Mouse (Mus musculus): ENCODE data around the gene Uqcrh. TPM values are rescaled to one million over a fixed set of nuclear protein-coding genes. Genes with fewer than 3 reads are reported as not detected.

Gene Uqcrh
- 1,000 to 10,000 TPM; 1,988 to 2,066 TPM for total RNA-seq (2021)

DNA sequence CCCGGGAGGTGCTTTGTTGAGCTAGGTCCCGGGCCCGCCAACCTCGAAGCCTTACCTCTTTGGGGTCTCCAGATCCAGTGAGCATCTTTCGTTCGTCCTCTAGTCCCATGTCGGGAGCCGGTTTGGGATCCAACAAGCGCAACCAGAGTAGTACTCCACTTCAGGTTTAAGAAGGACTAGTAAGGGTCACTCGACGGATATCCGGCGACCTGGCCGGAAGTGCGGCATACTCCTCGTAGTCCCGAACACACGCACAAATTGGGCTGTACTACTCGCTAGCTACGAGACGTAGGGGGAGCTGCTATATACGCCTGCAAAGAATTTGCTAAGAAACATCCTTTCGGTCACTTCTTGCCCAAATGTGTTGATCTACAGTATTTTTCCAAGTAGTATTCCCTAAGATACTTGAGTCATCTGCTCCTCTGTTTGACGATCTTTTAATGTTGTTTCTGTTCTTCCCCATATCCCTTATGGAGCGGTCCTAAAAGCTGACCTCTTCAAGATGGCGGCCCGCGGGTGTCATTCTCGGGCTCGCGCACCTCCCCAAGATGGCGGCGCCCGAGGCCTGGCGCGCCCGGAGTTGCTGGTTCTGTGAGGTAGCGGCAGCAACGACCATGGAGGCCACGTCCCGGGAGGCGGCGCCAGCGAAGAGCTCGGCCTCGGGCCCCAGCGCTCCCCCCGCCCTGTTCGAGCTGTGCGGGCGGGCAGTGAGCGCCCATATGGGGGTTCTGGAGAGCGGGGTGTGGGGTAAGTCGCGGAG is at the start of gene Uqcrh, which contains the start of gene Lrrc41:
Gene Uqcrh (minus strand): TSS at position 211 of the 760 bp plus-strand sequence.
Gene Lrrc41 (plus strand): TSS at position 409 of the 760 bp plus-strand sequence.
- intact Hi-C loops (cut with DNase I) = loop anchor here (2.0 kb wide), 1 partner anchor 74 kb away; no protein-coding TSS in a partner anchor
- peak; percentile 91 for DNase-seq (ENCODE audit: low spot score)

DNA sequence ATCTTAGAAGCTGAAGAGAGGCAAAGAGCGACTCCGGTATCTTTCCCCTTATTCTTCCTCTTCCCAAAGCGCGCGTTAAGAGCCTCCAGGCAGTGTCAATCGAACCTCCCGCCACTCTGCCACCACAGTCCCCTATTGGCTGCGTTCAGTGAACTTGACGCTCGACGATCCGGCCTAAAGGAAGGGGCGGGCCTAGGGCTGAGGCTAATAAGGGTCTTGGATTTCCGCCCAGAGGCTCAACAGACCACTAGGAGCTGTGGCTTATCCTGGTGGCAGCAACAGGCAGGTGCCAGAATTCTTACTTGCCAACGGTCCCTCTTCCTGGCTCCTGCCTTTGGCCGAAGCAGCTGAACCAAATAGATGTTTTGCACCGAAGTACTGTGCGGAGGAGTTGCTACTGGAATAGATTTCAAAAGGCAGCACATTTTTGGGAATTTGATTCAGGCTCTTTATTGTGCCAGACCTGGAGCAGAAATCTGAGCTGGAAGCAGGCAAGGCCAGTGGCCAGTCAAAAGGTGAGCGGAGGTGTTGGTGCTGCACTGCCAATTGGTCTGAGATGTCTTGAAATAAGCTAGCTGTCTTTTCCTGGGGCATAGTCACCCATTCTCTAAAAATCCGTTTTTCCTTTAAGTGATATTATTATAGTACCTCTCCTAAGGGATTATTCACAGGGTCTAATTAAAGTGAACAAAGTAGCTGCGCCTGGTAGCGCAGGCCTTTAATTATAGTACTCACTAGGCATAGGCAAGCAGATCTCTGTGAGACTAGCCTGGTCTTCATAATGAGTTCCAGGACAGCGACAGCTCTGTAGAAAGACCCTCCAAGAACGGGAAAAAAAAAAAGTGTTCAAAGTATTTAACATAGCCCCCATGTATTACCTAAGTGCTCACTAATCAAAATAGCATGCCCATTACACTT is 49.0 kb upstream of the Uqcrh start, which contains the start of the genes Rad54l and Pomgnt1:
Gene Rad54l (minus strand): TSS at position 89 of the 918 bp plus-strand sequence.
Gene Pomgnt1 (plus strand): TSS at position 239 of the 918 bp plus-strand sequence.
- intact Hi-C loops (cut with DNase I) = no loop called here
- peak; percentile 62 for DNase-seq (ENCODE audit: low spot score)

- intact Hi-C loops (cut with DNase I) = no loop called here
- no peak for DNase-seq (ENCODE audit: low spot score)
Measured at GRCm38 (mm10) chr4:116122762-116123161, 47.9 kb upstream of the Uqcrh start.

- DNase-seq (ENCODE audit: low spot score) = no peak
- intact Hi-C loops (cut with DNase I) = no loop called here
Measured at GRCm38 (mm10) chr4:116111486-116111885, 36.6 kb upstream of the Uqcrh start.

DNA sequence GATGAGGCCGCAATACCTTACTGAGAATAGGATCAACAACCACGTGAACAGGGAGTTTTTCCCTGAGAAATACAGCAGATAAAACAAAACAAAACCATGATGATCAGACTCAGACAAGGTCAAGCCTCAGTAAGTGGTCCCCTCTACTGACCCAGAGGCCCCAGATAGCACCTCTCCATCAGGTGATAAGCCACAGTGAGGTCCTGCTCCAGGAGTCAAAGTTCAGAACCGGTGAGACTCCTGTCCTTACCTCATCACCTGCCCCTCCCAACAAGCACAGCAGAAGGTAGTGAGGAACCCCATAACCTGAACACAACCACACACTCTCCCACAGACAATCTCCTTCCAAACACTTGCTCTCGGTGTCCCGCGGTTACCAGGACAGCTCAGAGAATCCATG is 35.8 kb upstream of the Uqcrh start:
- DNase-seq (ENCODE audit: low spot score) = no peak
- intact Hi-C loops (cut with DNase I) = no loop called here

DNA sequence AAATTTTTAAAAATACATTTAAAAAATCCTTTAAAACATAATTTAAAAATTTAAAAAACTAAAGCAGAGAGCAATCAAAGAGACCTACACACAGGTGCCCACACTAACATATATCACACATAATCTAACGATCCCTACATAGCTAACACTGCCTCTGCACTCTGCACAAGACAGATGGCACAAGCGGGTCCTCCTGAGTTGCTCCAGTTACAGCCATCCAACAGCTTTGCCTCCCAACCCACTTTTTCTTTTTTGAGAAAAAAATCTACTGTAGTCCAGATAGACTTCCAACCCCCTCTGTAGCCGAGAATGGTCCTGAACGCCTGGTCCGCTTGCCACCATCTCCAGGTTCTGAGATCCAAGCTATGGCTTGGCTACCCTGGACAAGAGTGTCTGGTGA is 30.4 kb upstream of the Uqcrh start:
- no peak for DNase-seq (ENCODE audit: low spot score)
- intact Hi-C loops (cut with DNase I) = no loop called here

DNA sequence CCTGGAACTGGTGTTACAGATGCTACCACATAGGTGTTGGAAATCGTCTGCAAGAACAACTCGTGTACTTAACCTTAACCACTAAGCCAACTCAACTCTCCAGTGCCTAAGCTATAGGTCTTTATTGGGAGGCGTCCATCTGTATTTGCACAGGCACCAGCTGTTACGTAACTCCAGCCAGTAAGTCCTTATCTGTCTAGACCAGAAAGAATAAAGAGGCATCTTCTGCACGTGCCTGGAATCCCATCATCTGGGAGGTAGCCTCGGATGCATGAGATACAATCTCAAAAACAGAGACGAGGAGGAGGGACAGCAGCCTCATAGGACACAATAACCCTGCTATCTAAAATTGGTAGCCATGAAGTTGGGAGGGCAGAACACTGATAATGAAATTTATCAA is 26.1 kb upstream of the Uqcrh start:
- intact Hi-C loops (cut with DNase I) = no loop called here

GRCm38 (mm10) chr4:116097211-116097610 is 22.3 kb upstream of the Uqcrh start:
- DNase-seq (ENCODE audit: low spot score) = no peak
- intact Hi-C loops (cut with DNase I) = no loop called here

More for the DNA sequence above, 26.1 kb upstream of the Uqcrh start:
- no peak for DNase-seq (ENCODE audit: low spot score)

- intact Hi-C loops (cut with DNase I) = no loop called here
- no peak for DNase-seq (ENCODE audit: low spot score)
Measured at GRCm38 (mm10) chr4:116096291-116096690, 21.4 kb upstream of the Uqcrh start.

DNA sequence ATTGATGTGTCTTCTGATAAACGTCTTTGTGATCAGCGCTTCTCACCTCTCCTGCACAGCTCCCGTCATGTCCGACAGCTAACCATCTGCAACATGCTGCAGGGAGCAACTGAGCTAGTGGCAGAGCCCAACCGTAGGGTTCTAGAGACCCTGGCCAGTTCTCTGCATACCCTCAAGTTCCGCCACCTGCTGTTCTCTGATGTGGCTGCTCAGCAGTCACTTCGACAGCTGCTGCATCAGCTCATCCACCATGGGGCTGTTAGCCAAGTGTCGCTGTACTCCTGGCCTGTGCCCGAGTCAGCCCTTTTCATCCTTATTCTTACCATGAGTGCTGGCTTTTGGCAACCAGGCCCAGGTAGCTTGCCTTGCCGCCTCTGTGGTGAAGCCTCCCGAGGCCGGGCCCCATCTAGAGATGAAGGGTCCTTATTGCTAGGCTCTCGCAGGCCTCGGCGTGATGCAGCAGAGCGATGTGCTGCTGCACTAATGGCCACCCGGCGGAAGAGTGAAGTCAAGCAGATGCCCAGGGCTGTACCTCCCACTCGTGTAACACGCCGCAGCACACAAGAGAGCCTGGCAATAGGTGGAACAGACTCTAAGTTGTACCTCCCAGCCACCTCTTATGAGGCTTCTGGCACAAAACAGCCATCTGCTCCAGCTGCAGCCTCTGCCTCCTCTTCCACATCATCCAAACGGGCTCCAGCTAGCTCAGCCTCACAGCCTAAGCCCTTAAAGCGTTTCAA is 13.8 kb upstream of the Uqcrh start:
- no peak for DNase-seq (ENCODE audit: low spot score)
- intact Hi-C loops (cut with DNase I) = no loop called here

DNA sequence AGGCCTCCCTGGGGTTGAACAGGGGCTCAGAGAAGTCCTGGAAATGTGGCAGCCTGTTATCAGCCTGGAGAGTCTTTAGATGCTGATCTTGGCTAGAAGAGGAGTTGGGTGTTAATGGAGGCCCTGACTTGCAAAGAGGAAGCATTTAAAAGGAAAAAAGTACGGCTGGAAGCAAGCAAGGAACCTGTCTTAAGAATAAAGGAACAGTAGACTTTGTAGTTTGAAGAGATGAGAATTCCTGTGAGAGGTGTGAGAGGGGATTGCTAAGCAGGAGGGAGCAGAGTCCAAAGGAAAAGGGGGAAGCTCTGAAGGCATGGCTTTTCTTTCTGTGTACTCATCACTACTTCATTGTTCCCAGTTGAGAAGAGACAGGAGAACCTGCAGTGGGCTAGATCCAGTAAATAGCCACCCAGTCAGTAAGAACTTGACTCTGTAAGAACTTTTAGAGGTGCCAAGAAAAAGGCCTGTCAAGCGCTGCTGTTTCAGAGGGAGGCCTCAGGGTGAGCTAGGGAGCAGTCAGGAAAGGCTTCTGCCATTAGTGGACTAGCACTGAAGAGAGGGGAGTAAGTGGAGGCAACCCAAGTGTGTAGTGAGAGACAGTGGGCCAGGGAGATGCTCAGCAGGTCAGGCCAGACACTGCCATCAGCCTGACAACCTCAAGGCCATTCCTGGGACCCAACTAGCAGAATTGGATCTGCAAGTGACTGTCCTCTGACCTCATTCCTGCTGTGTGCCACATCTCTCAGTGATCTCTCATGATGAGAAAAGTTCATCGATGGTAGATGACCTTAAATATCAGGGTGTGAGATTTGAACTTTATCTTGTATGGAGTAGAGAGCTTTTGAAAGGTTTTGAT is 2.6 kb upstream of the Uqcrh start:
- intact Hi-C loops (cut with DNase I) = no loop called here
- no peak for DNase-seq (ENCODE audit: low spot score)

GRCm38 (mm10) chr4:116076369-116077231 is 1.7 kb upstream of the Uqcrh start:
- peak; percentile 9 for DNase-seq (ENCODE audit: low spot score)
- intact Hi-C loops (cut with DNase I) = no loop called here

DNA sequence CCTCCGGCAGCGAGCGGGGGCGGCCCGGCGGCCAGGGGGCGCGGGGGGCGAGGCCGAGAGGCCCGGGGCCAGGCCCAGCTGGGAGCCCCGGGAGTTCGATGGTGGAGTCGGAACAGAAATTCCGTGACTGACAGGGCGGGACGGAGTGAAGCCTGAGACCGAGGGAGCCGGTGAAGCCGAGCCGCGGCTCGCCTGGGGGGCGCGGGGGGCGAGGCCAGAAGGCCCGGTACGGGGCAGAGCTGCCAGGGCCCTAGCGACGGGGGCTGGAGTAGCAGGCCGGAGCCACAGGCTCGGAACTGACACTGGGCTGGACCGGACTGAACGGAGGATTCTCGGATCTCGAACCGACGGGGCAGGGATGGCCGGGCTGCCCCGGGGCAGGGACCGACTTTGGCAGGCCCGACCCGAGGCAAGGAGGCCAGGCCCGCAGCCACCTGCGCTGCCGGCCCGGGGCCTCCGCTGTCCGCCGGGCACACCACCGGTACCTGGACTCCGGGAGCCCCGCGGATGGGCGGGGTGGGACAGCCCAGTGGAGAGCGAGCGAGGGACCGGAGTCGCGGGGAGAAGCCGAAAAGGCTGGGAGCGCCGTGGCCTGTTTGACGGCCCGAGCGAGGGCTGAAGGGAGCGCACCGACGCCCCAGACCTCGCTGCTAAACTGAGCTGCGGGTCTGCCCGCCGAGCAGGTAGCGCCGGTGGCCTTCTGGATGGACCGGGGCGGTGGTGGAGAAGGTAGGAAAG is 929 bp upstream of the Uqcrh start:
- peak; percentile 54 for DNase-seq (ENCODE audit: low spot score)
- intact Hi-C loops (cut with DNase I) = loop anchor here (2.0 kb wide), 1 partner anchor 73 kb away; no protein-coding TSS in a partner anchor

- DNase-seq (ENCODE audit: low spot score) = no peak
- intact Hi-C loops (cut with DNase I) = loop anchor here (2.0 kb wide), 1 partner anchor 75 kb away; no protein-coding TSS in a partner anchor
Measured at GRCm38 (mm10) chr4:116074145-116074675, 661 bp downstream of the Uqcrh start.

- no peak for DNase-seq (ENCODE audit: low spot score)
- intact Hi-C loops (cut with DNase I) = loop anchor here (2.0 kb wide), 1 partner anchor 20 kb away; the partner anchor contains the start of gene Nsun4
Measured at GRCm38 (mm10) chr4:116073146-116073545, 1.7 kb downstream of the Uqcrh start.

DNA sequence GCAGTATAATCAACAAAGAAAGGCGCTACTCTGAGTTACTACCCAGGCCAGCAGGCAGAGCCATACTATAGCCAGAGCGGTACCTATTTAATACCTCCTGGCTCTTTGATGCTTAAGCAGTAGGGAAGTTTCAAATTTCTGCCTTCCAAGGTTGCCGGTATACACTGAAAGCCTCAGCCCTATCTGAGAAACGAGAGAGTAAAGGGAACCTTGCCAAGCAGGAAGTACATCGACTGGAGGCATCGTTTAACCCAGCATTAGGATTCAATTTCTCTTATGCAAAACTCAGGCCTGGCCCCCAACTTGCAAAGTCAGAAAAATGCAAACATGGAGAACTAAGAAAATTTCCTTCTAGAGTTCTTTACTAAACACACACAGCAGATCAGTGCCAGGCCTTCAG is 4.8 kb downstream of the Uqcrh start:
- DNase-seq (ENCODE audit: low spot score) = no peak
- intact Hi-C loops (cut with DNase I) = no loop called here

GRCm38 (mm10) chr4:116063855-116064254 is 11.0 kb downstream of the Uqcrh start:
- intact Hi-C loops (cut with DNase I) = no loop called here

More at GRCm38 (mm10) chr4:116063855-116064254, 11.0 kb downstream of the Uqcrh start:
- DNase-seq (ENCODE audit: low spot score) = no peak

Measured in heart, postnatal 25 days (tissue).